Comparison of ENCODE assay signal across 12 mouse cellular contexts in the genomic region with DNA sequence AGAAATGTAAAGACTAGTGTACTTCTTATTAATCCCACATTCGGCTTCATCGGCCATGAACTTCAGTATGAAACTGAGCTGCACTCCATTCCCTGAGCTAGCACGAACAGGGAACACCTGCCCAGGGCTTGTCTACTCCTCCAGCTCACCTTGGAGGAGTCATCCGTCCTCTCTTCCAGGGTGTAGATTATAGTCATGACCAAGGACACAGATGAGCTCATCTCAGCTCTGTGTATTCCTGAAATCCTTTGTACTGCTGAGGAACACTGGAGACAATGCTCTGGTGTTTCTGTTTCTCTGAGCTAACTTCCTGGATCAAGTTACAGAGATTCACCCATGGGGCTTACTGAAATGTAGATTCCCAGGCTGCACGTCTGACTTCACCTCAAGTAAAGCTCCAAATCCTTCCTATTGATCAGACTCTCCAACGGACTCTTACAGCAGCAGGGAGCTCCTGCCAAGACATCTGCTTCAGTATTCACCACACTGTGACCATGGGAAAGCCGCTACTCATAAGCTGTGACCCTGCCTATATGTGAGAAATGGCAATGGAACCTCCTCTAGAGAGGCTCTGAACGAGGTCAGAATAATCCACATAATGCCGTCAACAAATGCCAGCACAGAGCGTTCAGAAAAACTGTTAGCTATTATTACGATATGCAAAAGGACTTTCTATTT.
DNase-seq lines count a peak whose midpoint lies in the region; ATAC-seq and TF ChIP-seq lines count a peak whose summit lies in the region.
"Had no signal": no experiment of that assay in that cellular context is flagged by ENCODE, and none has a peak within 500 bp of the region (broad histone marks: within the 10 kb centered on the region; RNA-seq: fewer than 3 reads in every experiment).

No protein-coding gene starts in this region.

- no peak for ATAC-seq in midbrain, embryonic 14.5 days (ENCODE audit: low FRiP score, low TSS enrichment)
- ATAC-seq in lung, postnatal 0 days, result no peak

- no peaks in the 10 kb centered on the region for H3K36me3 ChIP-seq in kidney, adult 2 months (ENCODE audit: control insufficient read depth, insufficient read depth, low read length)
- no peaks in the 10 kb centered on the region for H3K36me3 ChIP-seq in midbrain, embryonic 14.5 days (ENCODE audit: control insufficient read depth, insufficient read depth, low read length)
- no peaks in the 10 kb centered on the region for H3K36me3 ChIP-seq in lung, postnatal 0 days (ENCODE audit: insufficient read depth, low read length)
- H3K36me3 ChIP-seq: embryonic facial prominence, embryonic 13.5 days; liver, embryonic 15.5 days had no signal

- no peak overlapping the region; the same call in 1 of the 2 replicates for H3K9ac ChIP-seq in midbrain, embryonic 14.5 days (replicated peaks; ENCODE audit: low read length)
- H3K9ac ChIP-seq in lung, postnatal 0 days (replicated peaks; ENCODE audit: low read depth), result no peak overlapping the region
- H3K9ac ChIP-seq: embryonic facial prominence, embryonic 13.5 days; liver, embryonic 15.5 days had no signal

- peak overlapping the region; percentile 23 for H3K4me2 ChIP-seq in midbrain, embryonic 14.5 days (ENCODE audit: low read length)
- no peak overlapping the region for H3K4me2 ChIP-seq in lung, postnatal 0 days (replicated peaks; ENCODE audit: low read depth, low read length)
- H3K4me2 ChIP-seq: embryonic facial prominence, embryonic 13.5 days; liver, embryonic 15.5 days had no signal

- 42% methylated on average over 11 of the region's 11 CpGs for WGBS in kidney, adult 2 months
- 33% methylated on average over 11 of the region's 11 CpGs for WGBS in midbrain, embryonic 14.5 days
- WGBS in lung, postnatal 0 days, result 58% methylated on average over 11 of the region's 11 CpGs

- no peak for TF ChIP-seq EP300 in lung, postnatal 0 days (IDR thresholded peaks at IDR 0.05)

- H3K4me3 ChIP-seq in kidney, adult 2 months (ENCODE audit: insufficient read depth, low read depth, low read length), result no peak overlapping the region
- H3K4me3 ChIP-seq in midbrain, embryonic 14.5 days (replicated peaks; ENCODE audit: low read depth, low read length), result no peak overlapping the region
- no peak overlapping the region for H3K4me3 ChIP-seq in lung, postnatal 0 days (ENCODE audit: low read depth, low read length)
- H3K4me3 ChIP-seq: embryonic facial prominence, embryonic 13.5 days; liver, embryonic 15.5 days had no signal

- H3K4me1 ChIP-seq in kidney, adult 2 months (ENCODE audit: control insufficient read depth, insufficient read depth, low read length), result peaks cover 11% of the 10 kb centered on the region
- peaks cover 11% of the 10 kb centered on the region for H3K4me1 ChIP-seq in midbrain, embryonic 14.5 days (ENCODE audit: control insufficient read depth, insufficient read depth, low read length)
- no peaks in the 10 kb centered on the region for H3K4me1 ChIP-seq in lung, postnatal 0 days (ENCODE audit: insufficient read depth, low read depth, low read length)
- H3K4me1 ChIP-seq: liver, embryonic 15.5 days had no signal

- peak overlapping the region; percentile 58; the same call in 1 of the 2 replicates for H3K27ac ChIP-seq in kidney, adult 2 months (ENCODE audit: insufficient read depth, low read depth, low read length)
- peak overlapping the region; percentile 14; the same call in 1 of the 2 replicates for H3K27ac ChIP-seq in midbrain, embryonic 14.5 days (replicated peaks; ENCODE audit: low read depth, low read length)
- H3K27ac ChIP-seq in lung, postnatal 0 days (ENCODE audit: low read length), result no peak overlapping the region
- H3K27ac ChIP-seq: embryonic facial prominence, embryonic 13.5 days; liver, embryonic 15.5 days had no signal

- no peaks in the 10 kb centered on the region for H3K9me3 ChIP-seq in midbrain, embryonic 14.5 days (ENCODE audit: control insufficient read depth, low read length)
- no peaks in the 10 kb centered on the region for H3K9me3 ChIP-seq in lung, postnatal 0 days (ENCODE audit: low read length)
- H3K9me3 ChIP-seq: embryonic facial prominence, embryonic 13.5 days; liver, embryonic 15.5 days had no signal

- no peak for TF ChIP-seq POLR2A in kidney, adult 2 months (IDR thresholded peaks at IDR 0.05; ENCODE audit: low read depth, low read length)

- no peak for TF ChIP-seq CTCF in kidney, adult 2 months (conservative IDR thresholded peaks at IDR 0.05; ENCODE audit: insufficient read depth, insufficient read length, low read depth, low read length)
- TF ChIP-seq CTCF in lung, postnatal 0 days (IDR thresholded peaks at IDR 0.05), result no peak

- H3K27me3 ChIP-seq in kidney, adult 2 months (replicated peaks; ENCODE audit: control insufficient read depth, insufficient read depth, low read length), result no peaks in the 10 kb centered on the region
- H3K27me3 ChIP-seq in midbrain, embryonic 14.5 days (ENCODE audit: control insufficient read depth, insufficient read depth, low read length), result no peaks in the 10 kb centered on the region
- no peaks in the 10 kb centered on the region for H3K27me3 ChIP-seq in lung, postnatal 0 days (replicated peaks; ENCODE audit: insufficient read depth, low read length)
- H3K27me3 ChIP-seq: embryonic facial prominence, embryonic 13.5 days; liver, embryonic 15.5 days had no signal

- DNase-seq in adrenal gland, adult 8-10 months, result peak; percentile 49
- no peak for DNase-seq in adrenal gland, postnatal 25 days
- DNase-seq in kidney, adult 2 months, result peak; percentile 60
- DNase-seq in kidney, postnatal 4 days, result no peak
- DNase-seq in adrenal gland, postnatal 14 days, result peak; percentile 63
- peak; percentile 10 for DNase-seq in midbrain, embryonic 14.5 days
- no peak for DNase-seq in cerebellum, postnatal 14 days
- DNase-seq in lung, postnatal 0 days (ENCODE audit: low spot score), result no peak
- DNase-seq: heart, postnatal 4 days; layer of hippocampus, postnatal 36 days had no signal

Comparison
In these comparisons a context has a peak if more than half of its experiments do, and no peak if none do; other contexts are left out.
1. DNase-seq: peak in adrenal gland, adult 8-10 months (single experiment), kidney, adult 2 months (single experiment), adrenal gland, postnatal 14 days (single experiment) and midbrain, embryonic 14.5 days (single experiment); none in adrenal gland, postnatal 25 days (single experiment), kidney, postnatal 4 days (0 of 2), cerebellum, postnatal 14 days (0 of 2) and lung, postnatal 0 days (single experiment).